Mouse (Mus musculus): Measurements from ENCODE around the gene Diras2. TPM values are rescaled to one million over a fixed set of nuclear protein-coding genes. Genes with fewer than 3 reads are reported as not detected.

Diras2 gene
- polyA plus RNA-seq, 1 experiment from 2014 or later = 7.6 TPM

- Histone ChIP-seq H3K4me3 (ENCODE audit: low read depth, low read length) (peak overlapping the region; percentile 58), H3K27ac (ENCODE audit: low read length) (no peak overlapping the region; the same call in 1 of the 2 replicates), H3K4me1 (ENCODE audit: control insufficient read depth, insufficient read depth, low read length) (peaks cover 2% of the 10 kb centered on the region; the same call in 1 of the 2 replicates), H3K36me3 (ENCODE audit: control insufficient read depth, insufficient read depth, low read length) (no peaks in the 10 kb centered on the region), H3K27me3 (ENCODE audit: control insufficient read depth, insufficient read depth, low read depth, low read length) (0 out of 2 replicates have a peak, but pooled peaks cover 1% of the 10 kb centered on the region), H3K4me2 (ENCODE audit: low read length) (peak overlapping the region; percentile 61), H3K9ac (ENCODE audit: low read depth, low read length) (peak overlapping the region; percentile 81), H3K9me3 (replicated peaks; ENCODE audit: control insufficient read depth, low read length, poor library complexity, severe bottlenecking) (no peaks in the 10 kb centered on the region)
- WGBS = 52% methylated on average over 13 of the region's 13 CpGs
- ATAC-seq = no peak
These were observed 1.7 kb downstream of the Diras2 start for GRCm38 (mm10) chr13:52529188-52529972.

- H3K4me3 ChIP-seq (ENCODE audit: low read depth, low read length) = peak overlapping the region; percentile 58
- H3K36me3 ChIP-seq (ENCODE audit: control insufficient read depth, insufficient read depth, low read length) = no peaks in the 10 kb centered on the region
- H3K27ac ChIP-seq (ENCODE audit: low read length) = 0 out of 2 replicates have a peak overlapping the region, but pooled peaks have one; percentile 12
- H3K27me3 ChIP-seq (ENCODE audit: control insufficient read depth, insufficient read depth, low read depth, low read length) = no peaks in the 10 kb centered on the region
- H3K4me1 ChIP-seq (ENCODE audit: control insufficient read depth, insufficient read depth, low read length) = peaks cover 2% of the 10 kb centered on the region; the same call in 1 of the 2 replicates
- H3K4me2 ChIP-seq (ENCODE audit: low read length) = peak overlapping the region; percentile 61
- no peak for ATAC-seq
- H3K9me3 ChIP-seq (replicated peaks; ENCODE audit: control insufficient read depth, low read length, poor library complexity, severe bottlenecking) = no peaks in the 10 kb centered on the region
- peak overlapping the region; percentile 36; the same call in 1 of the 2 replicates for H3K9ac ChIP-seq (ENCODE audit: low read depth, low read length)
- 59% methylated on average over 9 of the region's 9 CpGs for WGBS
These were observed 2.3 kb downstream of the Diras2 start for GRCm38 (mm10) chr13:52528786-52529185.

GRCm38 (mm10) chr13:52528281-52528680 lies 2.8 kb downstream of the Diras2 start:
- no peaks in the 10 kb centered on the region for H3K9me3 ChIP-seq (replicated peaks; ENCODE audit: control insufficient read depth, low read length, poor library complexity, severe bottlenecking)
- peaks cover 2% of the 10 kb centered on the region; the same call in 1 of the 2 replicates for H3K4me1 ChIP-seq (ENCODE audit: control insufficient read depth, insufficient read depth, low read length)
- WGBS = 85% methylated on average over 8 of the region's 8 CpGs
- peak overlapping the region; percentile 58 for H3K4me3 ChIP-seq (ENCODE audit: low read depth, low read length)
- no peaks in the 10 kb centered on the region for H3K27me3 ChIP-seq (ENCODE audit: control insufficient read depth, insufficient read depth, low read depth, low read length)
- no peak overlapping the region for H3K9ac ChIP-seq (ENCODE audit: low read depth, low read length)
- no peak for ATAC-seq
- H3K4me2 ChIP-seq (ENCODE audit: low read length) = peak overlapping the region; percentile 61
- H3K36me3 ChIP-seq (ENCODE audit: control insufficient read depth, insufficient read depth, low read length) = no peaks in the 10 kb centered on the region
- 0 out of 2 replicates have a peak overlapping the region, but pooled peaks have one; percentile 12 for H3K27ac ChIP-seq (ENCODE audit: low read length)

- WGBS = 85% methylated on average over 6 of the region's 6 CpGs
- ATAC-seq = no peak
- Histone ChIP-seq H3K4me2 (ENCODE audit: low read length) (peak overlapping the region; percentile 6; the same call in 1 of the 2 replicates), H3K27ac (ENCODE audit: low read length) (no peak overlapping the region), H3K4me1 (ENCODE audit: control insufficient read depth, insufficient read depth, low read length) (peaks cover 3% of the 10 kb centered on the region; the same call in 1 of the 2 replicates), H3K4me3 (ENCODE audit: low read depth, low read length) (no peak overlapping the region), H3K27me3 (ENCODE audit: control insufficient read depth, insufficient read depth, low read depth, low read length) (no peaks in the 10 kb centered on the region), H3K9me3 (replicated peaks; ENCODE audit: control insufficient read depth, low read length, poor library complexity, severe bottlenecking) (no peaks in the 10 kb centered on the region), H3K36me3 (ENCODE audit: control insufficient read depth, insufficient read depth, low read length) (no peaks in the 10 kb centered on the region), H3K9ac (ENCODE audit: low read depth, low read length) (no peak overlapping the region)
These were observed 4.6 kb downstream of the Diras2 start for GRCm38 (mm10) chr13:52526249-52527035.

- no peak overlapping the region for H3K9ac ChIP-seq (ENCODE audit: low read depth, low read length)
- no peak overlapping the region for H3K4me2 ChIP-seq (ENCODE audit: low read length)
- WGBS = 78% methylated on average over 11 of the region's 11 CpGs
- no peaks in the 10 kb centered on the region for H3K27me3 ChIP-seq (ENCODE audit: control insufficient read depth, insufficient read depth, low read depth, low read length)
- H3K27ac ChIP-seq (ENCODE audit: low read length) = no peak overlapping the region
- peaks cover 5% of the 10 kb centered on the region; the same call in 1 of the 2 replicates for H3K4me1 ChIP-seq (ENCODE audit: control insufficient read depth, insufficient read depth, low read length)
- H3K36me3 ChIP-seq (ENCODE audit: control insufficient read depth, insufficient read depth, low read length) = no peaks in the 10 kb centered on the region
- ATAC-seq = no peak
- no peaks in the 10 kb centered on the region for H3K9me3 ChIP-seq (replicated peaks; ENCODE audit: control insufficient read depth, low read length, poor library complexity, severe bottlenecking)
- H3K4me3 ChIP-seq (ENCODE audit: low read depth, low read length) = no peak overlapping the region
These were observed 6.8 kb downstream of the Diras2 start for GRCm38 (mm10) chr13:52524313-52524712.

GRCm38 (mm10) chr13:52521176-52521575 lies 9.9 kb downstream of the Diras2 start:
- Histone ChIP-seq H3K9me3 (replicated peaks; ENCODE audit: control insufficient read depth, low read length, poor library complexity, severe bottlenecking) (no peaks in the 10 kb centered on the region), H3K36me3 (ENCODE audit: control insufficient read depth, insufficient read depth, low read length) (no peaks in the 10 kb centered on the region), H3K27me3 (ENCODE audit: control insufficient read depth, insufficient read depth, low read depth, low read length) (no peaks in the 10 kb centered on the region), H3K4me3 (ENCODE audit: low read depth, low read length) (no peak overlapping the region), H3K9ac (ENCODE audit: low read depth, low read length) (no peak overlapping the region), H3K4me2 (ENCODE audit: low read length) (no peak overlapping the region), H3K27ac (ENCODE audit: low read length) (no peak overlapping the region), H3K4me1 (ENCODE audit: control insufficient read depth, insufficient read depth, low read length) (0 out of 2 replicates have a peak, but pooled peaks cover 3% of the 10 kb centered on the region)
- no peak; the same call in 1 of the 2 replicates for ATAC-seq
- 50% methylated on average over 6 of the region's 6 CpGs for WGBS

- H3K27ac ChIP-seq (ENCODE audit: low read length) = no peak overlapping the region
- H3K4me1 ChIP-seq (ENCODE audit: control insufficient read depth, insufficient read depth, low read length) = 0 out of 2 replicates have a peak, but pooled peaks cover 3% of the 10 kb centered on the region
- H3K27me3 ChIP-seq (ENCODE audit: control insufficient read depth, insufficient read depth, low read depth, low read length) = no peaks in the 10 kb centered on the region
- no peak for ATAC-seq
- no peaks in the 10 kb centered on the region for H3K9me3 ChIP-seq (replicated peaks; ENCODE audit: control insufficient read depth, low read length, poor library complexity, severe bottlenecking)
- 90% methylated on average over 5 of the region's 5 CpGs for WGBS
- H3K9ac ChIP-seq (ENCODE audit: low read depth, low read length) = no peak overlapping the region
- no peak overlapping the region for H3K4me2 ChIP-seq (ENCODE audit: low read length)
- no peaks in the 10 kb centered on the region for H3K36me3 ChIP-seq (ENCODE audit: control insufficient read depth, insufficient read depth, low read length)
- no peak overlapping the region for H3K4me3 ChIP-seq (ENCODE audit: low read depth, low read length)
These were observed 11.7 kb downstream of the Diras2 start for GRCm38 (mm10) chr13:52519425-52519824.

GRCm38 (mm10) chr13:52518377-52518776 lies 12.7 kb downstream of the Diras2 start:
- 96% methylated on average over 4 of the region's 4 CpGs for WGBS
- H3K4me1 ChIP-seq (ENCODE audit: control insufficient read depth, insufficient read depth, low read length) = 0 out of 2 replicates have a peak, but pooled peaks cover 3% of the 10 kb centered on the region
- no peaks in the 10 kb centered on the region for H3K36me3 ChIP-seq (ENCODE audit: control insufficient read depth, insufficient read depth, low read length)

More at GRCm38 (mm10) chr13:52518377-52518776, 12.7 kb downstream of the Diras2 start:
- no peak overlapping the region for H3K4me2 ChIP-seq (ENCODE audit: low read length)
- H3K9ac ChIP-seq (ENCODE audit: low read depth, low read length) = no peak overlapping the region
- H3K4me3 ChIP-seq (ENCODE audit: low read depth, low read length) = no peak overlapping the region
- no peaks in the 10 kb centered on the region for H3K27me3 ChIP-seq (ENCODE audit: control insufficient read depth, insufficient read depth, low read depth, low read length)
- H3K27ac ChIP-seq (ENCODE audit: low read length) = no peak overlapping the region
- no peaks in the 10 kb centered on the region for H3K9me3 ChIP-seq (replicated peaks; ENCODE audit: control insufficient read depth, low read length, poor library complexity, severe bottlenecking)
- ATAC-seq = no peak

Data from midbrain, embryonic 16.5 days (tissue).